Mouse (Mus musculus): ENCODE measurements around the gene Polr2j. TPM values are rescaled to one million over a fixed set of nuclear protein-coding genes. Genes with fewer than 3 reads are reported as not detected.
"Not testable (repeated sequence)": the region's sequence is repeated elsewhere in the genome, so short reads cannot be mapped to it uniquely, and the experiment has no call there.

The Polr2j gene
- total RNA-seq, 2 experiments from 2014 or later, result 63.4 to 67.3 TPM

DNA sequence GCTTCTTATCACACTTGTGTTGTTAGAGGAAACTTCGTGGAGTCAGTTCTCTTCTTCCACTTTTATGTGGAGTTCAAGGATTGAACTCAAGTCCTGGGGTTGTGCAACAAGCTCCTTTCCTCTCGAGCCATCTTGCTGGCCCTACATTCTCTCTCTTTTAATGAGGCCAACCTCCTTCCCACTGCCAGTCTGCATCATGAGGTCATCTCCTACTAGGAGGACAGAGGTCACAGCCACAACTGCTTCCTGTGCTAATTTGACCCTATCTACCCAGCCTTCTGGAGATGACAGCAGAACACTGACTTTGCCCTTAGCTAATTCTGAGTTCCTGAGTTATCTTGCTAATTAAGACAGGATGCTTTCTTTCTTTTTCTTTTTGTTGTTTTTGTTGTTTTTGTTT is 7.9 kb upstream of the Polr2j start:
- DNase-seq, result no peak

DNA sequence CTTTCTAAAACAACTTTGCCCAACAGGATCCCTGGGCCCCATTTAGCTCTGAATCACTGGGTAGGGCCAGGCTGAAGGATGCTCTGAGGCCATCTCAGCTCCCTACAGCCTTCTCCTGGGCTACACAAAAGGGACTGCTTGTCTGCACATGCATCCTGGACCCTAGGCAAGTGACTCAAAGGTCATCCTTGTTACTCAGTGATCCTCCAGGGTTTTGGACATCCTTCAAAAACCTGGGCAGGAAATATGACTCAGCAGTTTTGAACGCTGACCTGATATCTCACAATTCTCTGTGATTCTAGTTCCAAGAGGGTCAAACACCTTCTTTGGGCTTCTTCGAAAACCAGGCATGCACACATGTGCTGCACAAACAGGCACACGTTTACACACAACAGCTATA is 7.4 kb upstream of the Polr2j start:
- no peak for DNase-seq

DNA sequence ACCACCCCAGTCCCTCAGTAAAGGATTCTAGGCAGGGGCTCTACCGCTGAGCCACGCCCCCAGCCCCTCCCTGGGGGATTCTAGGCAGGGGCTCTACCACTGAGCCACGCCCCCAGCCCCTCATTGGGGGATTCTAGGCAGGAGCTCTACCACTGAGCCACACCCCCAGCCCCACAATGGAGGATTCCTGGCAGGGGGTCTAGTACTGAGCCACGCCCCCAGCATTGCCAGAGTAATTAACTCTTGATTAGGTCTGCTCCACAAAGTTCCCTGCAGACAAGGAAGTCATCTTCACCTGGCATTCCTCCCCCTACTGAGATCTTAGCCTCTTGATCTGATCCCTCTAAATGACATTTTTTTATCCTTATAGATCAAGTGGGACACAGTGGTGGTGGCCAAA is 2.9 kb upstream of the Polr2j start:
- not testable (repeated sequence) for DNase-seq

DNA sequence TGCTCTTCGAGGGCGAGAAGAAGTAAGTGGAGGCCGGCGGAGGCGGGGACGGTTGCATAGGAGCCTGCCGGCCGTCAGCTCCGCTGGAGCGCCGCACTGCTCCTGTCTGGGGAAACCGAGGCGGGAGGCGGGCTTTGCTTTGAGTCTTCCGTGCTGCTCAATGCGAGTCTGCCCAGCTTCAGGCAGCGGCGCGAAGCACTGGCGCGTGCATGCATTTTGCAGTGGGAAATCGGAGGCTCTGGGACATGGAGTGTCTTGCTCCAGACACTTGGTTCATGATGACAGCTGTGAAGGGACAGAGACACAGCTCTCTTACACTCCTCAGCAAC is 317 bp downstream of the Polr2j start:
- no peak for DNase-seq

DNA sequence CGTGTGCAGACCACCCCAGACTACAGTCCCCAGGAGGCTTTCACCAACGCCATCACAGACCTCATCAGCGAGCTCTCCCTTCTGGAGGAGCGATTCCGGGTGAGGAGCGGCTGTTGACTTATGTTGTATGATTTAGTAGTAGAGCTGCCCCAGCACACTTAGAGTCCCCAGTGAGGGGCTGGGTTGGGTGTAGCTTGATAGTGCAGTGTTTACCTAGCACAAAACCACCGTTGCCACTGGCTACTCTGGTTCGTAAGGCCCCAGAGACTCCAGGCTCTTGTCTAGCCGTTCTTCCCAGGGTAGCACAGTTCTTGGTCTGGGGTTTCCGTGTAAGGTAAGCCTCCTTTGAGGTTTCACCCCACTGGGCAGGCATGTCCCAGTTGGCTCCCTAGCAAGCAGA is 5.7 kb downstream of the Polr2j start:
- no peak for DNase-seq

DNA sequence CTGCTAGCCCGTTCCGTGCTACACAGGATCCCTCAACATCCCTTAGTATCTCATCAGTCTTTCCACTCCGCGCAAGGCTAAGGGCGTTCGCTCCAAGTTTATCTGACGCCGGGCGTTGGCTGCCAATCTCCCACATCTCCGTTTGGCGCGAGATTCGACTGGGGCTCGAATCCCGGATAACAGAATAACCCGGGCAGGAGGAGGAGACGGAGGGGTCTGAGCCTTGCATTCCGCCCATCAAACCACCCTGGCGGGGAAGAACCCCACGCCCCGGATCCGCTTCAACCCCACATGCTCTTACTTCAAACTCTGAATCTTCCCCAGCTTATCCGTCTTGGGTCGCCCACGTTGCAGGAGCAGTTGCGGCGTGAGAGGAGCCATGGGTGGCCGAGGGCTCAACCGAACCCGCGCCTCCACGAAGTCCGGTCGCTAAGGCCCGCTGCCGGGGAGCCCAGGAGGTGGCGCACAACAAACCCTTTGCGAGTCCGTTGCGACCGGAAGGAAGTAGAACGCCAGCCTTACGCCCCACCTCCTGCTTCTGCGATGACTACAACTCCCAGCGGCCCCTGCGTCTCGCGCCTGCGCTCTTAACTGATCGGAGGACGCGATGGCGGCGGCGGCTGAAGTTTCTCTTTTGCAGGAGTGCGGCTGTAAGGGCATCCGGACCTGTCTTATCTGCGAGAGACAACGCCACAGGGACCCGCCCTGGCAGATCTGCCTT is 19.3 kb downstream of the Polr2j start, which contains the start of the genes Lrwd1 and Alkbh4:
Gene Lrwd1 (minus strand): TSS at position 504 of the 721 bp plus-strand sequence.
Gene Alkbh4 (plus strand): TSS at position 576 of the 721 bp plus-strand sequence.
- DNase-seq, result peak; percentile 97

DNA sequence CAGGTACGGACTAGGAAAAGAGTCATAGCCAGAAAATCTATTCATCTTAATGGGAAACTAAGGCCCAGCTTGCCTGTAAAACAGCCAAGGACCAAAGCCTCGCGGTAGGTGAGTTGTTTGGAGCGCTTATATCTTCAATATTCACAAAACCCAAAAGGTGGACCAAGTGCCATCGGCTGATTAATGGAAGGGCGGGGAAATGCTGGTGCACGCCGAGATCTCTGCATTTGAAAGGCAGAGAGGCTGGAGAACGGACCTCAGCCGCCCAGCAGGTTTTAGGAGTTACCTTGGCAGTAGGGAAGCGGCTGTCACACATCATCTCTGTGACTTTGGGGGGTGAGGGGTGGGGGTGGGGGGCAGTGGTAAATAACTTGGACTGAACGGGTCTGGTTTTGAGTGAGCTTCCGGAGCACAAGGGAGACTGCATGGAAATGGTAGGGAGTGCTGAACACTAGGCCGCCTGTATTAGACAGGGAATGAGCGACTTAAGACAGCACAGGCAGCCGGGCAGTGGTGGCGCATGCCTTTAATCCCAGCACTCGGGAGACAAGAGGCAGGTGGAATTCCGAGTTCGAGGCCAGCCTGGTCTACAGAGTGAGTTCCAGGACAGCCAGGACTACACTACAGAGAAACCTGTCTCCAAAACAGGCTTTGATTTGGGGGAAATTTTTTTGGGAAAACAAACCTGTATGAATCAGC is 20.0 kb downstream of the Polr2j start:
- no peak for DNase-seq

DNA sequence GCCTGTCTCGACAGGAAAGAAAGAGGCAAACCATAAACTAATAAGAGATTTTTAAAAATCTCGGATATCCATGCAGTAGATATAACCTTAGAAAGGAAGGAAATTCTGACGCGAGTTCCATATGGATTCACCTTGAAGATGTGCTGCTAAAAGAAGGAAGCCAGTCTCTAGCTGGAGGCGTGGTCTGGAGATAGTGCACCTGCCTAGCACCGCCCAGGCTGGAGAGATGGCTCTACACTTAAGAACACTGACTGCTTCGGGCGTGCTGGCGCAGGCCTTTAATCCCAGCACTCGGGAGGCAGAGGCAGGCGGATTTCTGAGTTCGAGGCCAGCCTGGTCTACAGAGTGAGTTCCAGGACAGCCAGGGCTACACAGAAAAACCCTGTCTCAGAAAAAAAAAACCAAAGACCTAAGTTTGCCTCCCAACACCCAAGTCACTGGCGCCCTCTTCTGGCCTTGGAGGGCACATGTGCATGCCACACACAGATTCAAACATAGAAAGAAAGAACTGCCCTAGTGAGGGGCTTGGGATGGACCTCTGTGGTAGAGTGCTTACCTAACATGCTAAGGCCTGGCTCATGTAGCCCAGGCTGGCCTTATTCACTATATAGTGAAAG is 21.3 kb downstream of the Polr2j start:
- DNase-seq, result peak; percentile 62

DNA sequence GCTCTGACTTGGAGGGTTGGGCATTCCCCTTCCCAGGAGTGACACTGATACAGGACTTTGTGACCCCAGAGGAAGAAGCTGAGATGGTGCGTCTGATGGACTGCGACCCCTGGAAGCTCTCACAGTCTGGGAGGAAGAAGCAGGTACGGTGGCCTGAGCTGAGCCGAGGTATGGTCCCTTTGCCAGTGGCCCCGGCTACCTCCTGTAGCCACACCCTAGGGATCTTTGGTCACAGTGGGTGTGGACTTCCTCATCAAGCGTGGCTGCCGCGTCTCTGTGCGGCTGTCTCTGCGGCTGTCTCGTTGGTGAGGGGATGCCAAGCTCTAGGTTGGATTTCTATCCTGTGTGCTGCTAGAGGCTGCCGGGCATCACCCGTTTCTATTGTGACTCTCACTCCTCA is 23.0 kb downstream of the Polr2j start:
- no peak for DNase-seq

DNA sequence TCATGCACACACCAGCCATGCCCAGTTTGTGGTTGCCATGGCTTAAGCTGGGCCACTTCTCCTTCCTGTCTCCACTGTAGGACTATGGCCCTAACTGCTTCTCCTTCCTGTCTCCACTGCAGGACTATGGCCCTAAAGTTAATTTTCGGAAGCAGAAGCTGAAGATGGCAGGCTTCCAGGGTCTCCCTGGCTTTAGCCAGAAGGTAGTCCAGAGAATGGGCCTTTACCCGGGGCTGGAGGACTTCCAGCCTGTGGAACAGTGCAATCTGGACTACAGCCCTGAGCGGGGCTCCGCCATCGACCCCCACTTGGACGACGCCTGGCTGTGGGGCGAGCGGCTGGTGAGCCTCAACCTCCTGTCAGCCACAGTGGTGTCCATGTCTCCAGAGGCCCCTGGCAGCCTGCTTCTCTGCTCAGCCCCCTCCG is 23.6 kb downstream of the Polr2j start:
- DNase-seq, result no peak

DNA sequence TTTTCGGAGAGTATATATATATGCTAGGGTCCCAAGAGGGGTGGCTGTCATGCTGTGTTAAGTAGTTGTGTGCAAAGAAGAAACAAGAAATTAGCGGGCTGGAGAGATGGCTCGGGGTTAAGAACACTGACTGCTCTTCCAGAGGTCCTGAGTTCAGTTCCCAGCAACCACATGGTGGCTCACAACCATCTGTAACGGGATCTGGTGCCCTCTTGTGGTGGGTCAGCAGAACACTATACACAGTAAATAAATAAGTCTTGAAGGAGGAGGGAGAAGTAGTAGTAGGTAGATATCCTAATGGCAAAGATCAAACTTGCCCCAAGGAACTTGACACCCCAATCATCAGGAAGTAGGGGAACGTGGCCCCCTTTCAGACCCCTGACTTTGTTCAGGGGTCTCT is 26.3 kb downstream of the Polr2j start:
- no peak for DNase-seq

DNA sequence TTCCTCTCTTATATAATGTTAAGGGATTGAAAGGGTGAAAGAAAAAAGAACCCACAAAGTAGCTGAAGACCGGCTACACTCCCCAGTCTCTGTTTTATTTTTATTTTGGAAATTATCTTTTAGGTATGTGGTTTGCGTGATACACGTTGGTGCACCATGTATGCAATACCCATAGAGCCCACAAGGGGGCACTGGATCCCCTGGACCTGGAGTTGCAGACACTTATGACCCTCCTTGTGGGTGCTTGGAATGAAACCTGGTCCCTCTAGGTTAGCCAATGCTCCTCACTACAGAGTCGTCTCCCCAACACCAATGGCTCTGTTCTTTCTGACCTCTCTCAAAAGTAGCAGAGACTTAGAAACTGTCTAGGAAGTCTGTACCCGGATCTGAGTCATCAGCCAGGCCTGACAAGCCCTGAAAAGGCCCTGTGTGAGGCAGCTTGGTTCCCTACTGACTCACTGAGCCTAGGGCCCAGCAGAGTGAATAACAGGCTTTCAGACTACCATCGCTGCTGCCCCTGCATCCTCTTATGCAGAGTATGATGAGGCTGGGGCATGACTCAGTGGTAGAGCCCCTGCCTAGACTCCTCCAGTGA is 26.8 kb downstream of the Polr2j start:
- DNase-seq, result no peak

DNA sequence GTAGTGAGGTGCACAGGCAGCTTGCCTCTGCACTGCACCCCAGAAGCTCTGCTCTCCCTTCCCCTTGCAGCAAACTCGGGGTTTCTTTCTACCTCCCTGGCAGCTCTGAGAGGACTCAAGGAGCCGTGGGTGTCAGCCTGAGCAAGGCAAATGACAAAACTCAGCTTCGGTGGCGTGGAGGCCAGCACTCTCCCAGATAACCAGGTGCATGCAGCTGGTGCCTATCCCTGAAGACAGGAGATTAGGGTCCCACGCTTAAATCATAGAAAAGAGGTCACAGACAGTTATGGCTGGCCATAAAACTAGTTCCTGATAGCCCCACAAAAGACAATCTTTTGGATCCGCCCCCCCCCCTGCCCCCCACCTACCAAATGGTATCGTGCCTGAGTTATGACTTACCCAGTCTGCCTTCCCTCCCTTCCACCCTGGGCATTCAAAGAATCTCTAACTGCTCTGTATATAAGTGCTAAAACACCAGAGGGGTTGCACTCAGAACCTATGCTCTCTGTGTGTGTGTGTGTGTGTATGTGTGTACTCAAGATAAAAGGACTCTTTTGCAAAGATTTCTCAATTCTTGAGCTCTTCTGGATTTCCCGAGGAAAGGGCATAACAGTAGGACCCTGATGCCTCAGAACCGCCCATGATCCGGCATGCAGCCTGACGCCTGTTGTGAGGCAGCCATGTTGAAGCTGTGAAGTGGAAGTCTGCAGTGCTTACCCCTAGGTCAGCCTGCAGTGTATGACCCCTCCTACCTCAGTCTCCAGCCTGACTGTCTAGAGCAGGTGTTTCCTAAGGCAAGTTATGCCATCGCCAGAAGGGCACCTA is 28.4 kb downstream of the Polr2j start:
- peak; percentile 60 for DNase-seq

DNA sequence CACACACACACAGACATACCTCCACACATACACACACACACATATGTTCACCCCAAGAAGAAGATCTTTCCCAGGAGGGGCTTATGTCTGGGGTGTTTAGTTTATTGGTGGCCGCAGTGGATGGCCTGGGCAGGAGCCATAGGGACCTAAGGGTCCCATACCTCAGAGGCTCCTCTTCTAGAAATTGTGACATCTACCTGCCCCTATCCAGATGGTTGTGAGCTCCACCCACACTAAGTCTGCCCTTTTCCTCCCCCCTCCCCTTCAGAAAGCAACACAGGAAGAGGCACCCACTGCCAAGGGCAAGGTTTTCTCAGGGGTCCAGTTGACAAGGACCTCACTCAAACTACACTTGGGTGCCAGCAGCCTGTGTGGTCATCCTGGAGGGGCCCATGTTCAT is 30.5 kb downstream of the Polr2j start:
- no peak for DNase-seq

DNA sequence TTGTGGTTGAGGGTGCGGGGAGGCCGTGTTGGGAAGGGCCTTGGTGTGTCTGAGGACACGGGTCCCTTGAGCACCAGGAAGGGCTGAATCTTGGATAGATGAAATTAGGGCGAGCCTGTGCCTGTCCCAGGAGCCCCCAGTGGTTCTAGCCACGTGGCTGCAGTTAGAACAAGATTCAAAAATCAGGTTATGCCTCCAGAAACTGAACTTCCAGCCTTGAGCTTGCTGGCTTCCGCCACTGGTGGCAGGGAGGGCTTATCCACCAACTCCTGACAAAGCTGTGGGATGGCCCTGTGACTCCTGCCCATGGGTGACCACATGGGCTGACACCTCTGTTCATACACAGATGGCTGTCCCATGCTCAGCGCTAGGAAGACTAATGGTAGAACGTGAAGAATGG is 31.3 kb downstream of the Polr2j start:
- DNase-seq, result no peak

DNA sequence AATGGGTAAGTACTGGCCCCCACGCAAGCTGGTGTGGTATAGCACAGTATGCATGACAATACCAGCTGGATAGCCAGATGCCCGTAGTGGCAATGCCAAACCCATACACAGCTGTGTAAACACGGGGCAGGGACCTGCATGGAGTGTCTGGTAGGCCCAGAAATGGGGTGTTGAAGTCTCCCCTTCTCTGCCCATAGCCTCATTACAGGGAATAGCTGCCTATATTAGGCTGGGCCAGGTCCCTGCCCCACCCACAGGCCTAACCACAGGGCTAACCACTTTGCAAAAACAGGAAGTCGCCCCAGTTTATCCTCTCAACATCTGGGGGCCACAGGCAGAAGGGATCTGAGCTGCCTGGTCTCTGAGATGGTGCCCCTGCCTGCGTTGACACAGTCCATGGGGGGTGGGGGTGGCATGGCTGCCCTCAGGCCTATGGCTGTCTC is 32.7 kb downstream of the Polr2j start:
- not testable (repeated sequence) for DNase-seq

DNA sequence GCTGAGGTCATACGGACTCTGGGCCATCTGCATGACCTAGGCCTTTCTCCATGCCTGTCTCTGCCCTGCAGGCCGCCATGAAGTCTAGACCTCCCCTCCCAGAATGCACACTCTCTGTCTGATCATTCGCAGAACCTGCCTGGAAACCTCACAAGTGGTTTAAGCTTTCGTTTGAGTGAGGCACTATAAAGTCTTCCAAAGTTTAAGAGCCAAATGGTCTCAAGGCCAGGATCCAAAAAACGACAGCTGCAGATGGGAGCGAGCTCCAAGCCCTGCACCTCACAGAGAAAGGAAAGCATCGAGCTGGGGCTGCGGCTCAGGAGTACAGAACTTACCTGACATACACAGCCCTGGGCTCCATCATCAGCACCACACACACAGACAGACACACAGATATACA is 35.9 kb downstream of the Polr2j start:
- DNase-seq, result peak; percentile 43

DNA sequence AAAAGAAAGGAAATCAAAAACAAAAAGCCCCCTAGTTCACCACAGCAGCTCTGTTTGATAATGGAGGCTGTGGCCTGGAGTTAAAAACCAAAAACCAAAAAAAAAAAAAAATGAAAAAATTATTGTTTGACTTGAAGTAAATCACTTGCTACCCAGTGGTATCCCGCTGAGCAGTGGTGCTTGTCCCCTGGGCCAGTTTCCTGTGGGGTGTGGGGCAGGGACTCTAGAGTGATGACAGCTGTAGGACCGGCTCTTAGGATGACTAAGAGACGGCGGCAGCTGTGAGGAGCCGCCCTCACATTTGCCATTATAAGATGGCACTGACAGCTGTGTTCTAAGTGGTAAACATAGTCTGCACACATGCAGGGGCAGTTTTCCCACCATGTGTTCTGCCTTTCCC is 39.0 kb downstream of the Polr2j start:
- DNase-seq, result peak; percentile 56

DNA sequence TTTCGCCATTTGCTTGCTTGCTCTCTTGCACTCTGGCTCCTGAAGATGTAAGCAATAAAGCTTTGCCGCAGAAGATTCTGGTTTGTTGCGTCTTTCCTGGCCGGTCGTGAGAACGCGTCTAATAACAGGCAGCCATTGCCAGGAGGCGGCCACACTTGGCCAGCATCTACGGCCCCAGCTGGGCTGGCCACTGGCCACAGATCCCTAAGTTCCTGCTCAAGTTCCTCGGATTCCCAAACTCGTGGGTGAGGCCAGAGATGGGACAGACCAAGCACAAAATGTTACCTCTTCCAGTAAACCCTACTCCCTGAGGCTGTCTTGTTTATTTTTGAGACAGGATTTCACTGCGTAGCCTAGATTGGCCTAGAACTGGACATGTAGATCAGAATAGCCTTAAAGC is 43.7 kb downstream of the Polr2j start:
- peak; percentile 70 for DNase-seq

DNA sequence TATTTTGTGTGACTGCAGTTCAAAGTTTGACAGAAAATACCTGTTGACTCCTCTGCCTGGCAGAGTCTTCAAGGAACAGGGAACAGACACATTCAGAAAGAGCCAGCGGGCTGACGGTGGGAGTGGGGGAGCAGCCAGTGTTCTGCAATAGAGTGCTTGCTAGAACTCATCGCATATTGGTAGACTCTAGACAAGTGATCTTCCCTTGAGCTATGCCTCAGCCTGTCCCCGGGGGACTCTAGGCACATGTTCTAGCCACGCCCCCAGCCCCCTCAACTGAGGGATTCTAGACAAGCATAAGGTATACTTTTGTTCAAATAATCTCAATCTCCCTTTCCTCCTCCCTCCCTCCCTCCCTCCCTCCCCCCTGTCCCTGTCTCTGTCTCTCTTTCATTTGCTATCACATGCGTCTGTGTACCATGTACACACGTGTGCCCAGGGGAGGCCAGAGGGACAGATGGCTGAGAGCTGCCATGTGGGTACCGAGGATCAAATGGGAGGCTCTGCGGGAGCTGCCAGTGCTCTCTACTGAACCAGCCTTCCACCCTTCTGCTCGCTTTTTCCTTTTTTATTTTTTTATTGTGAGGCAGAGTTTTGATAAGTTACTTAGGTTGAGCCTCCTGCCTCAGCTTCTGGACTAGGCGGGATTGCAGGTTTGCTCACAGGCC is 47.5 kb downstream of the Polr2j start:
- no peak for DNase-seq

DNA sequence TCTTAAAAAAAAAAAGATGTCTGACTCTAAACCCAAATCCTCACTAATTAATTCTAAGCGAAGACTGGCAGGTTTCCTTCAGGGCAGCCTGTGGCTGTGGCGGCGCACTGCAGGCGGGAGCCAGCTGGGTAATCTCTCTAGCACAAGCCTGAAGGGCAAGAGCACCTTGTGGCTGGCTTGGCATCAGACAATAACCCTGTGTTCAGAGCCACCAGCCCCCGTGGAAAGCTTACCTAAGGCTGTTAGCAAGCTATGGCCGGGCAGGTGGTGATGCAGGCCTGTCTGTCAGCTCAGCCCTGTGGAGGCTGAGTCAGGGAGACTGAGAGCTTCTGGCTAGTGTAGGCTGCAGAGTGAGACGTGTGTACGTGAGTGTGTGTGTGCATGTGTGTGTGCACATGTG is 48.8 kb downstream of the Polr2j start:
- no peak for DNase-seq

DNA sequence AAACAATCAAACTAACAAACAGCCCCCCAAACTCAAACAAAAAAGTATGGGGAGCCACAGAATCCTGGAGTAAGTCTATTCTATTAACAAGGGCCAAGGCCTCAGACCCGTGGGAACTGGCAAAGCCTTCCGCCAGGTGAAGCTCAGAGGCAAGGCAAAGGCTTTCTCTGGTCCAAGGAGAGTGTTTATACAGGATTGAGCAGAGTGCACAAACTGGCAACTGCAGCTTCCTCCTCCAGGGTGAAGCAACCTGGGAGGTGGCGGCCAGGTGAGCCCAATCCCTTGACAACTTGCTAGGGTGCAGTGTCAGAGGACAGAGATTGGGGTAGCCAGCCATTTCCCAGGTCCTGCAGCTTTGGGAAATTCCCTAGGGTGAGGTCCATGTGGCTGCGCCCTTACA is 50.9 kb downstream of the Polr2j start:
- no peak for DNase-seq
